Mouse (Mus musculus) ovary, adult 18-20 months (tissue): ENCODE results near the gene Urod.

Source experiments
- DNase-seq: peaks from one replicate; pipeline ENCODE4 v3.0.0; 2022; ENCODE audit warnings: low spot score, mixed read lengths

Urod gene

GRCm38 (mm10) chr4:116993672-116994621 lies at the start of gene Urod:
Urod (minus strand) TSS chr4:116994413.
- peak; percentile 92 for DNase-seq

DNA sequence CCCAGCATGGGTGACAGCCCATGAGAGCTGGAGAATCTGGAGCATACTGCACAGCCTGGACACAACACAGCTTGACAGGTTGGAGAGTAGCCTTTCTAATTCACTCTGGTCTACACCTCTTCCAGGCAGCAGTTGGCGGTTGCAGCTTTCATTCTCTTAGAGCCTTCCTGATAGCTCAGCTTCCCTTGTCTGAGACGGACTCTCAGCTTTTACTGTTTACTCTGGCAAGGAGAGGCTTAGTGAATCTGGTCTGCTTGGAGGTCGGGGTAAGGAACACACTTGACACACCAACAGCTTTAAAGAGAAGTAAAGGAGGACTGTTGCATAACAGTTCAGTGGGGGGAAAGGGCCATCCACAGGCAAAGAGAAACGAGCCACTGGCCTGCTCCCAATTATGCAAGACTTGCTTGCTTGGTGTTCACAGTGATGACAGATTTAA lies 47.1 kb upstream of the Urod start:
- DNase-seq, result peak; percentile 17

DNA sequence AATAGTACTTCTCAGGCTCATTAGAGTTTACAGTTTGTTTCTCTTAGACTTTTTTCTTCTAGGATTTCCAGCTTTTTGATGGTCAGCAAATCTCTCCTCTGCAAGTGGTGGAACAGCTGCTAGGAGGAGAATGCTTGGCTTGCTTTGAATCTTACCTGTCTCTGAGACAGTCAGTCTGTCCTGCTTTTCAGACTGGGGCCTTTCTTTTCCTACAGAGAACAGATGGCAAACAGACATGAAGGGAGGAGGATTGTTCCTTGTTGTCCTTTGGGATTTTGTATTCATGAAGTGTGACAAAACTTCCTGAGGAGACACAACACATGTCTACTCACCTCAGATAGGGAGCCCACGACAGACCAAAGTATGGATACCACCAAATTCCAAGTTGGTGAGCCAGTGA lies 46.6 kb upstream of the Urod start:
- DNase-seq, result no peak

DNA sequence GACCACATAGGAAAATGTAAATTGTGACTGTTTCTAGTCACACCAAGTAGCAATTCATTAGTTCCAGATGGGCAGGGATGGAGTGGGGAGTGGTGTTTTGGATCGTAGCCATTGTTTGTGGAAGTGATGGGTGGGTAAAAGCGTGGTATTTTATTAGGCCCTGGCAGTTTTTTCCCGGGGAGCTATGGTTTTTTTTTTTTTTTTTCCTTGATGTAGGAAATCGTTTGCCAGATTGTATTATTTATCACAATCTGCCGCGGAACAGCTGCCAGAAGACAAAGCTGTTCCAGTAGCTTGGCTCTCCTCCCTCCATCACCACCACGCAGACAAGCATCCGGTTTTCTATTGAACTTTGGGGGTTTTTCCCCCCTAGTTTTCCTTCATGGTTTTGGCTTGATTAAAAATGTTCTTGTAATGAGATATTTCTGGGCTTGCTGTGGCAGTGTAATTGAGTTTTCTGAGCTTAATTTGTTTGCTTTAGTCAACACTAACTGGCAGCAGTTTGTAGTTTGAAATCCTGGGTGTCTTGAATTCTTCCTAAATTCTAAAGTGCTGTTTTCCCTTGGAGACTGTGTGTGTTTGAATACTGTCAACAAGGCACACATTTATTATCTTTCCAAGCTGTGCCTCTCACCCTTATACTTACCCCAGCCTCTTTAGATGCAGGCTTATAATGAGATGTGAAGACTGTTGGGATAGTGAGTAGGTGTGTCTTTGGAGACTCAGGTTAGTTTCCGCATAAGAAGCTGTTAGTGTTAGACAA lies 45.9 kb upstream of the Urod start:
- no peak for DNase-seq

DNA sequence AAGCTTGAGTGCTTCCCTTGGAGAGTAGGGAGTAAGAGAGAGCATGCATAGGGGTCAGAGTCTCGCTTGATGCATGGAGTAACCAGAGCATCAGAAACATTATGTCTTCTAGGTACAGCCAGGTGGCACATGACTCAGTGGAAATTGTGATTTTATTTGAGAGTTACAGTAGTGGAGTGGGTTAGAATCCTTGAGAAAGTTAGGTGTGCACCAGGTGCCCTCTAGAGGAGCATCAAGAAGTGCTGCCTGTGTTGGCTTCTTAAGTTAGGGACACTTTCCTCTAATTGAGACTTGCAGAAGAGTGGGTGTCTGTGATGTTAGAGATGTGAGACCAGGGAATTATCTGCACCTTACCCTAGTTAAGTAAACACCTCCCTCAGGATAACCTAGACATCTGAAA lies 36.9 kb upstream of the Urod start:
- DNase-seq, result no peak

GRCm38 (mm10) chr4:117023469-117023868 lies 29.3 kb upstream of the Urod start:
- DNase-seq, result no peak

- peak; percentile 82 for DNase-seq
Measured at GRCm38 (mm10) chr4:117019206-117020134, 25.3 kb upstream of the Urod start, which contains the start of gene Eif2b3. Eif2b3 (plus strand) TSS chr4:117019402.

DNA sequence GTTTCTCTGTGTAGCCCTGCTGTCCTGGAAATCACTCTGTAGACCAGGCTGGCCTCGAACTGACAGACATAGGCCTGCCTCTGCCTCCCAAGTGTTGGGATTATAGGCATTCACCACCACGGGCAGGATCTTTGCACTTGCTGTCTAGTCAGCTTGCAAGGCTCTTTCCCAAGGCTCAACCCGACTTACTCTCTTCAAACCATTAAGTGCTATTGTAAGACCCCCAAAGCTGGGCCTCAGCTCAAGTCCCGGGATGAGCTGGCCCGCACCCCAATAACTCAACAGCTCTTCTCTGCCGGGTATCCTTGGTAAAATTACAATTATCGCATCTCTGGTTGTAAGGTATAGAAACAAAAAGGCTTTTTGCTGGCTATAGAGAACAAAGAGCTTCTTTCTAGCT lies 24.1 kb upstream of the Urod start:
- DNase-seq, result no peak

- DNase-seq, result no peak
Measured at GRCm38 (mm10) chr4:117017738-117018137, 23.5 kb upstream of the Urod start.

DNA sequence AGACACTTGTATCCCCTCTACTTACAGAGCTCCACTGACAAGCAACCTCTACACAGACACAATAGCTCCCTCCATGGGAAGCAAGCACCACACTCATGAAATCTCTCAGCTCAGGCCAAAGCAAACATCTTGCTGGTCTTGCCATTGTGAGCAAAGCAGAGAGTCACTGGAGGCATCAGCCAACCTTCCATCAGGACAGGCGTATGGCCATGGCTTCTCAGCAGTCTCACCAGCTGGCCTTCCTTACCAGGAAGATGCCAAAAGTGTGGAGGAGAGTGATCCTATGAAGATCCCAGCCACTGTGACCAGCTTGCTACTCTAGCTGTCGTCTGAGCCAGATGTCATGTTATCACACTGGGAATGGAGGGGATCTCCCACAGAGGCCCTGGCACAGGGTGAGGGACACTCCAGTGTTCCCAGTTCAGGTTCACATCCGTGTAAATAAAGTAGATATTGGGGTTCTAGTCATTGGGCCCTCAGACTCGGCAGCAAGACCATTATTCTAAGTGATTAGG lies 20.7 kb upstream of the Urod start:
- no peak for DNase-seq

DNA sequence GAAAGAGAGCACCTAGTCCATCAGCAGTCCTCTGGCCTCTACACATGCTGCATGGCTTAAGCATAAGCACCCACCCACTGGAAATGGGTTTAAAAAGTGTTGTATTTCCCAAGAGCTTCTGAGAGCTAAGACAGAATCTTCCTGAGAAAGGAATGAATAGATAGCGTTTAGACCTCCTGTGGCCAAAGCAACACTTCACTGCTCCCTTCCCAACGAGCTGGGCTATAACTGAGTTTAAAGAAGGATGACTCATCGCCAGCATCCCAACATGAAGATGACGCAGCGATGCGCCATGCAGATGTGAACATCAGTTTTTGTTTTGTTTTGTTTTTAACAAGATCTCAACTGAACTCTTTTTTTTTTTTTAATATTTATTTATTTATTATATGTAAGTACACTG lies 19.4 kb upstream of the Urod start:
- no peak for DNase-seq

GRCm38 (mm10) chr4:117010231-117010630 lies 16.0 kb upstream of the Urod start:
- DNase-seq, result no peak

- no peak for DNase-seq
Measured at GRCm38 (mm10) chr4:117007058-117007457, 12.8 kb upstream of the Urod start.

GRCm38 (mm10) chr4:117005611-117006400 lies 11.6 kb upstream of the Urod start:
- DNase-seq, result no peak

GRCm38 (mm10) chr4:117004649-117005048 lies 10.4 kb upstream of the Urod start:
- DNase-seq, result no peak

- peak; percentile 24 for DNase-seq
Measured at GRCm38 (mm10) chr4:117002543-117003521, 8.6 kb upstream of the Urod start.

- no peak for DNase-seq
Measured at GRCm38 (mm10) chr4:117001957-117002356, 7.7 kb upstream of the Urod start.

DNA sequence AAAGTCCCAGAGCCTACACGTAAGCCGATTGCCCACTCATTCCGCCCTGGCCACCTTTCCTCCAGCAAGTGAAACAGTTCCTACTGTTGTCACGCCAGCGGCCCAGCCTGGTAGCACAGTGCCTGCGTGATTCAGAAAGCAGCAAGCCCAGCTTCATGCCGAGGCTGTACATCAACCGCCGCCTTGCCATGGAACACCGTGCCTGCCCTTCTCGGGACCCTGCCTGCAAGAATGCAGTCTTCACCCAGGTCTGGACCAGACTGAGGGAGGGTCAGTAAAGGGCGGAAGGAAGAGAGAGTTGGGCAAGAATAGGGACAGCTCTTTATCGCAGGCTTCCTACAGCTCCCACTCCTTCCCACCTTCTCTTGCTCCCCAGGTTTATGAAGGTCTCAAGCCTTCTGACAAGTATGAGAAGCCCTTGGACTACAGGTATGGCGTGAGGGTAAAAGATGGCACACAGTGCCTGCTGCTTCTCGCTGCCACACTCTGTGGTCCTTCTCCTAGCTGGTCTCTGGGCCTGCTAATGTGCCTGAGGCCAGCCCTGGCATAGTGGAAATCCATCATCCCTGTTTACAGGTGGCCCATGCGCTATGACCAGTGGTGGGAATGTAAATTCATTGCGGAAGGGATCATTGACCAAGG lies 5.4 kb upstream of the Urod start:
- no peak for DNase-seq

- DNase-seq, result no peak
Measured at GRCm38 (mm10) chr4:116995798-116996135, 1.6 kb upstream of the Urod start.
